Mouse (Mus musculus) embryonic facial prominence, embryonic 11.5 days (tissue): ENCODE data around the gene Pde1a. TPM values are rescaled to one million over a fixed set of nuclear protein-coding genes. Genes with fewer than 3 reads are reported as not detected.

Experiments used
- ATAC-seq: fragments of 200-750 bp; cut with Nextera tagmentation; replicated peaks from 2 replicates; pipeline ENCODE4 v1.8.0; 2017; ENCODE audit warnings: low read depth; ENCODE audit not compliant: insufficient number of reproducible peaks, low FRiP score, low TSS enrichment
- DNase-seq: peaks from one replicate; pipeline ENCODE4 v3.0.0-alpha.2; 2015; ENCODE audit warnings: low spot score
- H3K27ac ChIP-seq: fragments of 300-500 bp; sonication (generic); replicated peaks from 2 replicates; pipeline ENCODE4 v1.5.1; 2014; ENCODE audit warnings: mild to moderate bottlenecking, low read depth, low read length, control low read depth
- H3K27me3 ChIP-seq: fragments of 300-500 bp; sonication (generic); 2 replicates; pipeline ENCODE4 v1.6.1; 2014; ENCODE audit warnings: mild to moderate bottlenecking, low read length, moderate library complexity, mixed read lengths; ENCODE audit not compliant: control insufficient read depth, insufficient read depth
- H3K36me3 ChIP-seq: fragments of 300-500 bp; sonication (generic); replicated peaks from 2 replicates; pipeline ENCODE4 v1.6.1; 2014; ENCODE audit warnings: low read depth, mild to moderate bottlenecking, low read length, moderate library complexity, mixed read lengths; ENCODE audit not compliant: control insufficient read depth, insufficient read depth
- H3K4me1 ChIP-seq: fragments of 300-500 bp; sonication (generic); 2 replicates; pipeline ENCODE4 v1.6.1; 2014; ENCODE audit warnings: low read length, mixed read lengths; ENCODE audit not compliant: control insufficient read depth, insufficient read depth
- H3K4me2 ChIP-seq: fragments of 300-500 bp; sonication (generic); 2 replicates; pipeline ENCODE4 v1.6.1; 2014; ENCODE audit warnings: low read depth, mild to moderate bottlenecking, control low read depth, low read length, moderate library complexity
- H3K4me3 ChIP-seq: fragments of 300-500 bp; sonication (generic); 2 replicates; pipeline ENCODE4 v1.5.1; 2014; ENCODE audit warnings: low read depth, low read length, control low read depth
- H3K9ac ChIP-seq: fragments of 300-500 bp; sonication (generic); replicated peaks from 2 replicates; pipeline ENCODE4 v1.6.1; 2014; ENCODE audit warnings: mild to moderate bottlenecking, control low read depth, low read length
- H3K9me3 ChIP-seq: fragments of 300-500 bp; sonication (generic); replicated peaks from 2 replicates; pipeline ENCODE4 v1.6.1; 2016; ENCODE audit warnings: mild to moderate bottlenecking, low read length, inconsistent platforms, mixed read lengths; ENCODE audit not compliant: control insufficient read depth
- WGBS: fragments of 180-500 bp; shearing (Covaris S2); extraction: QIAGEN DNeasy Blood & Tissue Kit; methylation state at CpG from one replicate; pipeline ENCODE4 v1.1.7; 2014; 5-methylcytosine and 5-hydroxymethylcytosine counted together
- polyA plus RNA-seq: library from polyadenylated mRNA; unstranded; fragments of >200 nt; fragmentation: Nextera tagmentation; extraction: Ambion mirVana; gene quantifications from 2 replicates; pipeline ENCODE4 v1.2.1, GENCODE M21; 2014

The Pde1a gene
- polyA plus RNA-seq, 1 experiment from 2014 or later: 4.4 TPM

DNA sequence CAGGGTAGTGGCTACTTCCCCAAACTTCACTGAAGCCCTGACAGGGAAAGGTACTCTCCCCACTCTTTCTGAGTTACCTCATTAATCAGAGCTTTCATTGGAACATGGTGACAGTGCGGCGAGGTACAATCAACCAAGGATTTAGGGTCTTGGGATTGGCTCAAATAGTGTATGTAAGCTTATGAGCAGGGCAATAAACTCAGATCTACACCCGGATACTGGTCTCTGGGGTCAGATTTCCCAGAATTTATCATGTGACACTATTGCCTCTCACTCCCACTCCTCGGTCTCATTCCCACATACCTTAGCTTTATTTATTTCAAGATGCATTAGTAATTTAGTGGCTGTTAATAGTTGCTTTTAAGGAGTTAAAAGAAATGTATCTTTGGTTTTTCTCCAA, 303.4 kb downstream of the Pde1a start:
- Histone ChIP-seq H3K4me1 (no peaks in the 10 kb centered on the region), H3K9me3 (no peaks in the 10 kb centered on the region), H3K9ac (no peak overlapping the region), H3K36me3 (no peaks in the 10 kb centered on the region), H3K4me2 (no peak overlapping the region), H3K27ac (no peak overlapping the region), H3K4me3 (no peak overlapping the region), H3K27me3 (no peaks in the 10 kb centered on the region)
- 85% methylated on average over 4 of the region's 4 CpGs for WGBS
- ATAC-seq (no peak), DNase-seq (no peak)

DNA sequence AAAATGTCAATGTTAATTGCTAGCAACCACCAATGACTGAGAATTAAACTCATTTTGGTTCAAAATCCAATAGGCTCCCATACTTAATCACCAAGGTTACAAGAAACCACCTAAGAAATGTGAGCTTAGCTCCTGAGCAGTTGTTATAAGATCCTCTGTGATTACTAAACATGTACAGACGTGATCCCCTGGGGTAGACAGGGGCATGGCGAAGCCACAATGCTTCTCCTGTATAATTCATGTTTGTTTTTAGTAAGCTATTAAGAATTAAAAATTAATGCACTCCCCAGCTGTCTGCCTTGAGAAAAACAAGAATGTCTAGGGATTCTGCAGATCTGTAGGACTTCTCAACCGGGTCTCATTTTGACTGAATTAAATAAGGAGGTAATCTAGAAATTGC, 309.7 kb downstream of the Pde1a start:
- no peak overlapping the region for H3K4me2 ChIP-seq
- H3K27me3 ChIP-seq: no peaks in the 10 kb centered on the region
- H3K27ac ChIP-seq: no peak overlapping the region
- ATAC-seq: no peak
- no peaks in the 10 kb centered on the region for H3K36me3 ChIP-seq
- no peaks in the 10 kb centered on the region for H3K4me1 ChIP-seq
- no peak overlapping the region for H3K9ac ChIP-seq
- no peaks in the 10 kb centered on the region for H3K9me3 ChIP-seq
- 59% methylated on average over 3 of the region's 3 CpGs for WGBS
- H3K4me3 ChIP-seq: no peak overlapping the region
- peak; percentile 13 for DNase-seq

GRCm38 (mm10) chr2:79815708-79816484, 313.4 kb downstream of the Pde1a start:
- 31% methylated on average over 3 of the region's 3 CpGs for WGBS
- DNase-seq: peak; percentile 31
- H3K9me3 ChIP-seq: no peaks in the 10 kb centered on the region
- no peak overlapping the region for H3K4me3 ChIP-seq
- H3K9ac ChIP-seq: no peak overlapping the region
- H3K4me1 ChIP-seq: no peaks in the 10 kb centered on the region
- no peaks in the 10 kb centered on the region for H3K36me3 ChIP-seq
- no peak overlapping the region for H3K4me2 ChIP-seq
- H3K27me3 ChIP-seq: no peaks in the 10 kb centered on the region
- no peak for ATAC-seq
- H3K27ac ChIP-seq: peak overlapping the region; percentile 41

DNA sequence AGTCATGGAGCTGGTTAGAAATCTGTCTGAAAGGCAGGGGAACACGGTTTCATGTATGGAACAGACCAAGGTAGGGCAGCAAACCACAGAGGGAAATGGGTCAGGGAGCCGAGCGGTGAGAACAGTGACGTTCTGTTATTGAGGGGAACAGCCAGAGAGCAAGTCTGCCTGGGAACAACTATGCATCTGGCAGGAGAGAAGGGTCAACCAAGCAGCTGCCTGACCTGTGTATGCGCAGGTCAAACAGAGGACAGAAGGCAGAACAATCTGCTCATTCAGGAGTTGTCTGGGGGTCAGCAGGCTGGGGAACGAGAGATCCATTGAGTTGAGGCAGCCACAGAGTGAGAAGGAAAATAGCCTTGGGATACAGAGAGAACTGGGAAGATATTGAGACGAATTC, 330.6 kb downstream of the Pde1a start:
- Histone ChIP-seq H3K9ac (no peak overlapping the region), H3K36me3 (no peaks in the 10 kb centered on the region), H3K27ac (0 out of 2 replicates have a peak overlapping the region, but pooled peaks have one; percentile 6), H3K4me3 (no peak overlapping the region), H3K4me2 (no peak overlapping the region), H3K9me3 (no peaks in the 10 kb centered on the region), H3K27me3 (no peaks in the 10 kb centered on the region), H3K4me1 (no peaks in the 10 kb centered on the region)
- WGBS: 15% methylated on average over 7 of the region's 7 CpGs
- ATAC-seq: peak; percentile 92
- peak; percentile 60 for DNase-seq

DNA sequence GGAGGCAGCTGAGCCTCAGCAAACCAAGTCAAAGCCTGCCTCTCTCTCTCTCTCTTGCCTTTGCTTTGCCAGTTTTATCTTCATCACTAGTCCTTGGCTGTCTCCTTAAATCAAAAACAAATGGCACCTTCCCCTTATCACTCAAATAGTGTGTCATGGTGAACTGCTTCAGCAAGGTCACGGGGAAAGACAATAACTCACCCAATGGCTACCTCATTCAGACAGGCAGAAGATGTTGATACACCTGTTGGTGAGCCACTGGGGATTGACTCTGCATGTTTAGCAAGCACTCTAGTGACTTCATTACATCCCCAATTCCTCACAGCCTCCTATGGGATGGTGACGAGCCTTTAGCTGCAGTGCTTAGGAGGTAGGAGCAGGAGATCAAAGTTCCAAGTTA, 331.8 kb downstream of the Pde1a start:
- Histone ChIP-seq H3K9ac (no peak overlapping the region), H3K27ac (no peak overlapping the region), H3K27me3 (no peaks in the 10 kb centered on the region), H3K4me1 (no peaks in the 10 kb centered on the region), H3K4me2 (no peak overlapping the region), H3K9me3 (no peaks in the 10 kb centered on the region), H3K4me3 (no peak overlapping the region), H3K36me3 (no peaks in the 10 kb centered on the region)
- no peak for ATAC-seq
- DNase-seq: no peak
- WGBS: 22% methylated on average over 2 of the region's 2 CpGs

DNA sequence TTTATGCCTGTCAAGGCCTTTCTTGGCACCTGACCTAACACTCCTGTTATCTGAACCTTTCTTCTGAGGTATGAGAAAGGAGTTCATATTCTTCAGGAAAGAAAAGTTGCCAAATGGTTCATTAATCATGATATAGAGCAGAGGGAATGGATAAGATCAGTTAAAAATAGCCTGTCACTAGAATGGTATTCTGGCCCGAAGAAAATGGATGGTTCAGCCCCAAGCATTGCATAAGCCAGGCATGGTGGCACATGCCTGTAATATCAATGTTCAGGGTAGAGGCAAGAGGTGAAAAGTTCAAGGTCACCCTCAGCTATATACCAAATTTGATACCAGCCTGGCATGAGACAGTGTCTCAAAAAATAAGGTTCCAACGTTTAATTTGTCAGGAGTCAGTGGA, 336.1 kb downstream of the Pde1a start:
- H3K9me3 ChIP-seq: no peaks in the 10 kb centered on the region
- H3K36me3 ChIP-seq: no peaks in the 10 kb centered on the region
- no peak overlapping the region for H3K9ac ChIP-seq
- DNase-seq (no peak), ATAC-seq (no peak)
- no peaks in the 10 kb centered on the region for H3K27me3 ChIP-seq
- H3K4me1 ChIP-seq: no peaks in the 10 kb centered on the region
- H3K27ac ChIP-seq: no peak overlapping the region
- no peak overlapping the region for H3K4me2 ChIP-seq
- H3K4me3 ChIP-seq: no peak overlapping the region
- 69% methylated on average over 2 of the region's 2 CpGs for WGBS

DNA sequence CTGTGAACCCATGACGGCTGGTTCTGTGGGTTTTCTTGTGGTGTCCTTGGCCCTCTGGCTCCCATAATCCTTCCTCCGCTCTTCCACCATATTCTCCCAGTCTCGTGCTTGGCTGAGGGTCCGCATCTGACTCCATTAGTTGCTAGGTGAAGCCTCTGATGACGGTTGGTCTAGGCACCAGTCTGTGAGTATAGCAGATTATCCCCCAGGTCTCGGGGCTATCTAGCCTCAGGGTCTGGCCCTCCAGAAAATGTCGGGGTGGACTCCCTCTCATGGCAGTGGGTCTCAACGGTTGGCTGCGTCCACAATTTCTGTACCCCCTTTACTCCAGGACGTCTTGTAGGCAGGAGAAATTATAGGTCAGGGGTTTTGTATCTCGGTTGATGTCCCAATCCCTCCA, 342.8 kb downstream of the Pde1a start:
- H3K27me3 ChIP-seq: no peaks in the 10 kb centered on the region
- no peak overlapping the region for H3K4me2 ChIP-seq
- H3K4me3 ChIP-seq: no peak overlapping the region
- H3K4me1 ChIP-seq: no peaks in the 10 kb centered on the region
- no peak overlapping the region for H3K9ac ChIP-seq
- no peak for ATAC-seq
- WGBS: 85% methylated on average over 11 of the region's 11 CpGs
- H3K9me3 ChIP-seq: no peaks in the 10 kb centered on the region
- H3K27ac ChIP-seq: no peak overlapping the region; the same call in 1 of the 2 replicates
- no peaks in the 10 kb centered on the region for H3K36me3 ChIP-seq
- no peak for DNase-seq

- Histone ChIP-seq H3K27me3 (no peaks in the 10 kb centered on the region), H3K4me1 (no peaks in the 10 kb centered on the region), H3K9me3 (no peaks in the 10 kb centered on the region), H3K27ac (no peak overlapping the region), H3K4me2 (no peak overlapping the region), H3K9ac (no peak overlapping the region), H3K4me3 (no peak overlapping the region), H3K36me3 (no peaks in the 10 kb centered on the region)
- DNase-seq (peak; percentile 55), ATAC-seq (0 out of 2 replicates have a peak, but pooled peaks have one; percentile 34)
- 31% methylated on average over 8 of the region's 8 CpGs for WGBS
Observed at GRCm38 (mm10) chr2:79785541-79786134, 343.6 kb downstream of the Pde1a start.
